Mouse (Mus musculus) bone marrow macrophage, adult 2 months (primary cell): ENCODE data around the gene Wnt10a.

ENCODE experiments used
- CTCF ChIP-seq: IDR thresholded peaks from 2 replicates; pipeline ENCODE4 v1.5.1; 2012; ENCODE audit warnings: low read depth, mild to moderate bottlenecking, low read length, moderate library complexity
- POLR2A ChIP-seq: IDR thresholded peaks from 2 replicates; pipeline ENCODE4 v1.6.1; 2012; ENCODE audit warnings: mild to moderate bottlenecking, low read depth, low read length, borderline replicate concordance

GRCm38 (mm10) chr1:74783554-74783953 is 7.8 kb upstream of the Wnt10a start:
- TF ChIP-seq CTCF (no peak), POLR2A (no peak)
